Mouse (Mus musculus) gonadal fat pad, adult 2 months (tissue): Measurements from ENCODE around the gene Eif3d. TPM values are rescaled to one million over a fixed set of nuclear protein-coding genes. Genes with fewer than 3 reads are reported as not detected.

Experiments used
- DNase-seq: peaks from one replicate; pipeline ENCODE4 v3.0.0-alpha.2; 2012; ENCODE audit warnings: low read depth
- polyA plus RNA-seq: library from polyadenylated mRNA; depleted of rRNA; stranded (reverse); fragments of >200 nt; gene quantifications from 2 replicates; pipeline ENCODE4 v1.2.3, GENCODE M21; 2012

The Eif3d gene
- polyA plus RNA-seq, 1 experiment, result 127 TPM

GRCm38 (mm10) chr15:77954362-77954761 lies 16.3 kb downstream of the Eif3d start:
- DNase-seq, result no peak

- no peak for DNase-seq
Measured at GRCm38 (mm10) chr15:77952921-77953320, 17.7 kb downstream of the Eif3d start.

- no peak for DNase-seq
Measured at GRCm38 (mm10) chr15:77949061-77949460, 21.6 kb downstream of the Eif3d start.

- DNase-seq, result no peak
Measured at GRCm38 (mm10) chr15:77945711-77946110, 24.9 kb downstream of the Eif3d start.

- DNase-seq, result no peak
Measured at GRCm38 (mm10) chr15:77941563-77941962, 29.1 kb downstream of the Eif3d start.

- DNase-seq, result no peak
Measured at GRCm38 (mm10) chr15:77938516-77938915, 32.1 kb downstream of the Eif3d start.

GRCm38 (mm10) chr15:77935673-77936375 lies 34.8 kb downstream of the Eif3d start:
- DNase-seq, result no peak

- no peak for DNase-seq
Measured at GRCm38 (mm10) chr15:77934968-77935367, 35.6 kb downstream of the Eif3d start.

- no peak for DNase-seq
Measured at GRCm38 (mm10) chr15:77934326-77934725, 36.3 kb downstream of the Eif3d start.

GRCm38 (mm10) chr15:77933770-77934169 lies 36.8 kb downstream of the Eif3d start:
- no peak for DNase-seq

GRCm38 (mm10) chr15:77933222-77933621 lies 37.4 kb downstream of the Eif3d start:
- no peak for DNase-seq

GRCm38 (mm10) chr15:77931689-77932016 lies 39.0 kb downstream of the Eif3d start:
- DNase-seq, result no peak

GRCm38 (mm10) chr15:77930986-77931688 lies 39.5 kb downstream of the Eif3d start:
- DNase-seq, result no peak

- no peak for DNase-seq
Measured at GRCm38 (mm10) chr15:77929804-77930203, 40.8 kb downstream of the Eif3d start.

- peak; percentile 94 for DNase-seq
Measured at GRCm38 (mm10) chr15:77928673-77929331, 41.8 kb downstream of the Eif3d start, which contains the start of gene Txn2. Txn2 (minus strand) TSS chr15:77929006.

- DNase-seq, result no peak
Measured at GRCm38 (mm10) chr15:77928091-77928490, 42.5 kb downstream of the Eif3d start.

- DNase-seq, result no peak
Measured at GRCm38 (mm10) chr15:77926921-77927320, 43.7 kb downstream of the Eif3d start.

- DNase-seq, result no peak
Measured at GRCm38 (mm10) chr15:77925195-77925594, 45.4 kb downstream of the Eif3d start.

- DNase-seq, result no peak
Measured at GRCm38 (mm10) chr15:77923267-77924035, 47.2 kb downstream of the Eif3d start.

- no peak for DNase-seq
Measured at GRCm38 (mm10) chr15:77922710-77923109, 47.9 kb downstream of the Eif3d start.

- DNase-seq, result no peak
Measured at GRCm38 (mm10) chr15:77921636-77922035, 49.0 kb downstream of the Eif3d start.
